Comparison of ENCODE assay signal across 19 mouse cellular contexts in genomic region chr3:86253791-86254190, GRCm38 (mm10). TPM values are rescaled to one million over a fixed set of nuclear protein-coding genes. Genes with fewer than 3 reads are reported as not detected.
DNase-seq lines count a peak whose midpoint lies in the region; ATAC-seq and TF ChIP-seq lines count a peak whose summit lies in the region.
"Had no signal": no experiment of that assay in that cellular context is flagged by ENCODE, and none has a peak within 500 bp of the region (broad histone marks: within the 10 kb centered on the region; RNA-seq: fewer than 3 reads in every experiment).

No protein-coding gene starts in this region.

- no peak for TF ChIP-seq EP300 in liver, postnatal 0 days (IDR thresholded peaks at IDR 0.05; ENCODE audit: low read depth)

- no peak overlapping the region for H3K9ac ChIP-seq in liver, postnatal 0 days (replicated peaks)
- no peak overlapping the region for H3K9ac ChIP-seq in forebrain, embryonic 15.5 days (replicated peaks)
- H3K9ac ChIP-seq: embryonic facial prominence, embryonic 15.5 days; intestine, embryonic 15.5 days; limb, embryonic 13.5 days had no signal

- ATAC-seq in erythroid progenitor cell, adult 5-6 weeks (replicated peaks; ENCODE audit: low FRiP score, poor library complexity, severe bottlenecking) = 0 out of 2 replicates have a peak, but pooled peaks have one; percentile 32
- 0 out of 2 replicates have a peak, but pooled peaks have one; percentile 23 for ATAC-seq in liver, postnatal 0 days
- no peak for ATAC-seq in forebrain, embryonic 15.5 days (replicated peaks)
- ATAC-seq: hindbrain, embryonic 16.5 days; intestine, embryonic 15.5 days; Patski had no signal

- H3K27ac ChIP-seq in liver, postnatal 0 days (ENCODE audit: low read depth) = no peak overlapping the region
- H3K27ac ChIP-seq in forebrain, embryonic 15.5 days (replicated peaks) = no peak overlapping the region
- H3K27ac ChIP-seq: embryonic facial prominence, embryonic 15.5 days; forebrain, embryonic 10.5 days; gastrocnemius, adult 2 months; hindbrain, embryonic 10.5 days; intestine, embryonic 15.5 days; limb, embryonic 13.5 days had no signal

- H3K4me2 ChIP-seq in liver, postnatal 0 days (ENCODE audit: low read depth, low read length) = no peak overlapping the region
- H3K4me2 ChIP-seq in forebrain, embryonic 15.5 days (replicated peaks) = no peak overlapping the region
- H3K4me2 ChIP-seq: embryonic facial prominence, embryonic 15.5 days; heart, embryonic 11.5 days; intestine, embryonic 15.5 days; limb, embryonic 13.5 days; midbrain, embryonic 11.5 days had no signal

- peak; percentile 23 for DNase-seq in adrenal gland, adult 8-10 months
- DNase-seq in adrenal gland, postnatal 4 days (ENCODE audit: low spot score in 2 of 2) = no peak
- peak; percentile 42 for DNase-seq in urinary bladder, postnatal 14 days (ENCODE audit: low spot score)
- DNase-seq in urinary bladder, adult 2 months (ENCODE audit: low spot score) = no peak
- peak; percentile 31 for DNase-seq in liver, postnatal 0 days
- no peak for DNase-seq in T-cell, adult 2 months (ENCODE audit: low spot score)
- DNase-seq: gastrocnemius, adult 2 months; thymus, postnatal 14 days had no signal

- H3K9me3 ChIP-seq in liver, postnatal 0 days (ENCODE audit: low read length) = no peaks in the 10 kb centered on the region
- no peaks in the 10 kb centered on the region for H3K9me3 ChIP-seq in forebrain, embryonic 15.5 days
- H3K9me3 ChIP-seq: embryonic facial prominence, embryonic 15.5 days; forebrain, embryonic 10.5 days; hindbrain, embryonic 10.5 days; intestine, embryonic 15.5 days; limb, embryonic 13.5 days had no signal

- 69% methylated on average over 1 of the region's 1 CpGs for WGBS in liver, postnatal 0 days (ENCODE audit: insufficient replicate concordance)
- 82% methylated on average over 1 of the region's 1 CpGs for WGBS in forebrain, embryonic 15.5 days

- peaks cover 22% of the 10 kb centered on the region for H3K4me1 ChIP-seq in liver, postnatal 0 days (ENCODE audit: insufficient read depth)
- H3K4me1 ChIP-seq in forebrain, embryonic 15.5 days = no peaks in the 10 kb centered on the region
- H3K4me1 ChIP-seq: embryonic facial prominence, embryonic 15.5 days; forebrain, embryonic 10.5 days; hindbrain, embryonic 10.5 days; intestine, embryonic 15.5 days had no signal

- no peaks in the 10 kb centered on the region for H3K27me3 ChIP-seq in liver, postnatal 0 days (ENCODE audit: insufficient read depth, low read length)
- no peaks in the 10 kb centered on the region for H3K27me3 ChIP-seq in forebrain, embryonic 15.5 days
- H3K27me3 ChIP-seq: embryonic facial prominence, embryonic 15.5 days; intestine, embryonic 15.5 days; limb, embryonic 13.5 days; Patski had no signal

- TF ChIP-seq CTCF in liver, postnatal 0 days (IDR thresholded peaks at IDR 0.05; ENCODE audit: low read depth) = no peak

- H3K36me3 ChIP-seq in liver, postnatal 0 days (replicated peaks; ENCODE audit: insufficient read depth, low read length) = no peaks in the 10 kb centered on the region
- no peaks in the 10 kb centered on the region for H3K36me3 ChIP-seq in forebrain, embryonic 15.5 days
- H3K36me3 ChIP-seq: embryonic facial prominence, embryonic 15.5 days; forebrain, embryonic 10.5 days; hindbrain, embryonic 10.5 days; intestine, embryonic 15.5 days; limb, embryonic 13.5 days had no signal

- no peak overlapping the region for H3K4me3 ChIP-seq in liver, postnatal 0 days (ENCODE audit: low read depth, low read length)
- no peak overlapping the region for H3K4me3 ChIP-seq in forebrain, embryonic 15.5 days
- H3K4me3 ChIP-seq: embryonic facial prominence, embryonic 15.5 days; forebrain, embryonic 10.5 days; gastrocnemius, adult 2 months; hindbrain, embryonic 10.5 days; intestine, embryonic 15.5 days; limb, embryonic 13.5 days had no signal

RNA-seq across cellular contexts. Expression of gene Lrba, which starts 29.3 kb away (rescaled TPM):
- 10 to 100 TPM; 41.7 to 59.7 (median 47.9) TPM for total RNA-seq in adrenal gland, adult 8-10 months (2022)
- total RNA-seq in adrenal gland, postnatal 4 days (2021) = 10 to 100 TPM; 33.1 to 43.6 TPM
- 13.7 and 15.0 TPM in 2 replicates for polyA plus RNA-seq in urinary bladder, adult 2 months (2012; rRNA removed)
- 37.1 and 50.7 TPM in 2 replicates for total RNA-seq in erythroid progenitor cell, adult 5-6 weeks (2015; ENCODE audit: low replicate concordance)
- total RNA-seq in erythroid progenitor cell, adult 5-6 weeks (2017; ENCODE audit: low replicate concordance) = 53.0 and 92.4 TPM in 2 replicates
- 1.6 and 1.8 TPM in 2 replicates for polyA plus RNA-seq in liver, postnatal 0 days (2015; fragmentation: Nextera tagmentation; extraction: Ambion mirVana)
- polyA plus RNA-seq in forebrain, embryonic 15.5 days (2015; fragmentation: Nextera tagmentation; extraction: Ambion mirVana) = 2.2 and 2.3 TPM in 2 replicates

Comparison
In these comparisons a context has a peak if more than half of its experiments do, and no peak if none do; other contexts are left out.
1. DNase-seq: peak in adrenal gland, adult 8-10 months (single experiment), urinary bladder, postnatal 14 days (single experiment) and liver, postnatal 0 days (single experiment); none in adrenal gland, postnatal 4 days (0 of 2), urinary bladder, adult 2 months (single experiment) and T-cell, adult 2 months (single experiment).